Mouse (Mus musculus): ENCODE measurements around the gene Dapk3.
A peak's percentile ranks its signal among the peaks of the same experiment; 100 is the strongest.
"Not testable (repeated sequence)": the region's sequence is repeated elsewhere in the genome, so short reads cannot be mapped to it uniquely, and the experiment has no call there.

Dapk3 gene

GRCm38 (mm10) chr10:81145778-81146177, 37.0 kb upstream of the Dapk3 start:
- no peak for DNase-seq (ENCODE audit: low spot score)

GRCm38 (mm10) chr10:81146296-81146695, 36.5 kb upstream of the Dapk3 start:
- no peak for DNase-seq (ENCODE audit: low spot score)

DNA sequence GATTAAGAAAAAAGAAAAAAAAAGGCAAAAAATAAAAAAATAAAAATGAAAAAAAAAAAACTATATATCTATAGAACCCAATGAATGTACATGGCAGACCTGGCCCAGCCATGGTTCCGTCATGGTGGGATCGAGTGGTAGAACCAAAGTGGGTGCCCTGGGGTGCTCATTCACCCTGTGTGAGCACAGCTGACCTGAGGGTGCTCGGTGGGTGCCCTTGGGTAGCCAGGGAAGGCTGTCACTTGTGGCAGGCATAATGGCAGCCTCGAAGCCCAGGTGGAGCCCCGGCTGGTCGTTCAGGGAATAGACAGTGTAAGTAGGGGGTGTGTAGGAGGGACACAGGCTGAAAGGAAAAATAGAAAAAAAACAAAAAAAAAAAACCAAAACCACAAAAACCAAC, 31.5 kb upstream of the Dapk3 start:
- DNase-seq (ENCODE audit: low spot score) = no peak

- DNase-seq (ENCODE audit: low spot score) = no peak
Observed at GRCm38 (mm10) chr10:81152609-81153008, 30.2 kb upstream of the Dapk3 start.

GRCm38 (mm10) chr10:81154313-81154712, 28.5 kb upstream of the Dapk3 start:
- no peak for DNase-seq (ENCODE audit: low spot score)

GRCm38 (mm10) chr10:81154736-81155135, 28.1 kb upstream of the Dapk3 start:
- no peak for DNase-seq (ENCODE audit: low spot score)

- DNase-seq (ENCODE audit: low spot score) = no peak
Observed at GRCm38 (mm10) chr10:81161602-81162317, 21.0 kb upstream of the Dapk3 start.

GRCm38 (mm10) chr10:81162318-81162652, 20.5 kb upstream of the Dapk3 start:
- DNase-seq (ENCODE audit: low spot score) = no peak

DNA sequence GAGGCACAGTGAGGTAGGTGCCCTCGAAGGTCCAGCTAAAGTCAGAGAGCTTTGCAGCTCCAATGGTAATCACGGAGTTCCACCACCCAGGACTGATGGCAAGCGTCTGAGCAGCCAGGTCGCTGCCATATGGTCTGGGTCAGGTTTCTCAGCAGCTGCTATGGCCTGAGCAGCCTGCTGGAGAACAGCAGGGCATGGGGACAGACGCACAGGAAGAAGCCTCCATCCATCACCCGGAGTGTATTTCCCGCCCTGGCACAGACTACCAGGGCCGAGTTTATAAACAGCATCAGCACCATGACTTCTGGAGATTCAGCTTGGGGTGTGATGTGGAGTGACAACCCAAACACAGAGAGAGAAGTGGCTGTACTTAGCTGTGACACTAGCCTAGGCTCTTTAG, 17.7 kb upstream of the Dapk3 start:
- DNase-seq (ENCODE audit: low spot score) = no peak

GRCm38 (mm10) chr10:81167200-81168086, 15.4 kb upstream of the Dapk3 start, which contains the start of gene Pias4:
TSS of gene Pias4 (minus strand) at chr10:81167923.
- peak; percentile 100 for DNase-seq (ENCODE audit: low spot score)

DNA sequence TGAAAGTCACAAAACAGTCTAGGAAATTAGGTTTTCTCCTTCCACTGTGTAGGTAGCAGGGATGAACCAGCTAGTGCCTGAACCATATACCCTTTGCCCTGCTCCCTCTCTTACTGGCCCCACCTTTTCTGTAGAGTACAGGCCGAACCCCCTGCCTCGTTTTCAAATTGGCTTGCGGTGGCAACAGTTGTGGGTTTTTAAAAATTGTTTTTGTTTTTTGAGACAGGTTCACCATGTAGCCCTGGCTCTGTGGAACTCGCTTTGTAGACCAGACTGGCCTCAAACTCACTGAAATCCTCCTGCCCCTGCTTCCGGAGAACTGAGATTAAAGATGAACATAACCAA, 14.7 kb upstream of the Dapk3 start:
- DNase-seq (ENCODE audit: low spot score) = no peak

DNA sequence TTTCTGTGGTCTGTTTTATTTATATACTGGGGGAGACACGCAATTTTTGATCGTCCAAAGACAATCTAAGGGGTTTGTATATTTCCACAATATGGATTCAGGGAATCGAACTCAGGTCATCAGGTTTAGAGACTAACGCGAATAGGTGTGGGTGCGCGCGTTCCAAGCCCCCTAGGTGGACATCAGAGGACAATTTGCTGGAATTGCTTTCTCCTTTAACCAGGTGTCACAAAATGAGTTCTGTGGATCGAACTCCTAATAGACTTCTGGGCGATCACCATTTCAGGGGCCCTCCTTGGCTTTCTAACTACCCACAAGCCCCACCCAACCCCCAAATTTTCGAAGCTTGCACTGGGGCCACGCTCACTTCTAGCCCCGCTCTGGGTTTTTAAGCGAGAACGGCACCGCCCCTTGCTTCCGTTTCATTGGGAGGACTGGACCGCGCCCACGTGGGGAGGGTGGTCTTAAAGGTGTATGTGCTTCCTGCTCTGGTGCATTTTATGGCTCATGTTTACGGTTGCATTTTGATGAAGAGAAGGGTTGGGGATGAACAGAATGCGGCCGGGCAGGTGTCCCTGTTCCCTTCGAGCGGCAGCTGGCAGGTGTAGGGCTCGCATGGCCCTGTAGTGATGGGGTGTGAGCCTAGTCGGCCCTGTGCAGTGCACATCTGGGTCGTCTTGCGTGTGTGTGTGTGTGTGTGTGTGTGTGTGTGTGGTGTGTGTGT, 14.1 kb upstream of the Dapk3 start:
- DNase-seq (ENCODE audit: low spot score) = peak; percentile 78

- DNase-seq (ENCODE audit: low spot score) = peak; percentile 42
Observed at GRCm38 (mm10) chr10:81169411-81169900, 13.3 kb upstream of the Dapk3 start.

DNA sequence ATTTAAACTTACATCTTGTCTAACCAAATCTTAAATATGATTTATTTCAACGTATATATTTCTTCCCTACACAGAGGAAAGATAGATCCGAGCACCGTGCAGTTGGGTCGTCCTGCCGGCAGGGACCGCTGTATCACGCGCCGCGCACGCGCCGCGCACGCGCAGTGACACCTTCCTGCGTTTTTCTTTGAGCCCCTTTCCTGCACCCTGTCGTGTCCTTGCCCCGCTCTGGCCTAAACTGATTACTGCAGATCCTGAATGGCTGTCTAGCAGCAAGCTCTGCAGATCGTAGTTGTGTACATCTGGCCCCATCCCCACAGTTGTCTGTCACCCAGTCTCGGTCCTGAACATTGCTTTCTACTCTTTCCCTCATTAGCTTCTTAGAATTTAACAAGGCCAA, 9.7 kb upstream of the Dapk3 start:
- peak; percentile 92 for DNase-seq (ENCODE audit: low spot score)

GRCm38 (mm10) chr10:81174617-81175344, 8.0 kb upstream of the Dapk3 start:
- DNase-seq (ENCODE audit: low spot score) = peak; percentile 94

GRCm38 (mm10) chr10:81175345-81175701, 7.5 kb upstream of the Dapk3 start:
- not testable (repeated sequence) for DNase-seq (ENCODE audit: low spot score)

DNA sequence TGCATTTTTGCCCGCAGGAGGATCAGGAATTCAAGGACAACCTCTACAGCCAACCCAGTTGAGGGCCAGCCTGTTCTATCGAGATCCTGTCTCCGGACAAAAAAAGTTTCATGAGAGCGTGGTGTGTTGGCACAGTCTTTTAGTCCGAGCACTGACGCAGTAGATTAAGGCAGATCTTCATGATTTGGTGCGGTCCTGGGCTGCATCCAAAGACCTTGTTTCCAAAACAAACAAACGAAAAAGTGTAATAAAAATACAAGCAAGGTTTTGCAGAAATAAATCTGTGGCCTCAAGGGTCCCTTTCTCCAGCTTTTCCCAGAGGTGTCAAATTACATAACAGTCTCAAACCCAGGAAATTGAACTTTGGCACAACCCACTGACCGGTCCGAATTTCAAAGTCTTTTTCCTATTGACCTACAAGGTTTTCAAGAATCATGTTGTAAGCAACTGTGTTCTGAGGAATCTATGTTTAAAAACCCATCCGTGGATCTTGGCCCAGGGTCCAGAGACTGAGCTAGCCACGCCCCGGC, 6.8 kb upstream of the Dapk3 start:
- DNase-seq (ENCODE audit: low spot score) = no peak

GRCm38 (mm10) chr10:81176466-81177271, 6.1 kb upstream of the Dapk3 start, which contains the start of gene Eef2:
TSS of gene Eef2 (plus strand) at chr10:81176631.
- DNase-seq (ENCODE audit: low spot score) = peak; percentile 99

DNA sequence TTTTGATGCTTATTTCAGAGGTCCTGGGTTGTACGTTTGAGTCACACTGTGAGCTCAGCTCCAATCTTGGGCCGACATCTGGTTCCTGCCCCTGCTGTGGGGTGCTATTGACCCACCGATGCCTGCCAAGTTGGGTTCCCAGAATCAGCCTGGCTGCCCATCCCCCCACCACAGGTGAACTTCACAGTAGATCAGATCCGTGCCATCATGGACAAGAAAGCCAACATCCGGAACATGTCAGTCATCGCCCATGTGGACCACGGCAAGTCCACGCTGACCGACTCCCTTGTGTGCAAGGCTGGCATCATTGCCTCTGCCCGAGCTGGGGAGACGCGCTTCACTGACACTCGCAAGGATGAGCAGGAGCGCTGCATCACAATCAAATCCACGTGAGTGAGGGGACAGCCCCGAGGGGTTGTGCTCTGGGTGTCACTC, 5.3 kb upstream of the Dapk3 start:
- no peak for DNase-seq (ENCODE audit: low spot score)

- DNase-seq (ENCODE audit: low spot score) = no peak
Observed at GRCm38 (mm10) chr10:81177958-81178712, 4.7 kb upstream of the Dapk3 start.
